Mouse (Mus musculus) small intestine, adult 2 months (tissue): ENCODE data around the gene Evl.
"Not testable (repeated sequence)": the region's sequence is repeated elsewhere in the genome, so short reads cannot be mapped to it uniquely, and the experiment has no call there.

Experiments used
- CTCF ChIP-seq: fragments of 200-500 bp; IDR thresholded peaks from 2 replicates; pipeline ENCODE4 v1.5.1; 2012; ENCODE audit warnings: low read depth, mild to moderate bottlenecking, control low read depth, inconsistent platforms, low read length, moderate library complexity, mixed read lengths; ENCODE audit not compliant: insufficient replicate concordance, insufficient read length; ENCODE audit errors: extremely low read depth
- POLR2A ChIP-seq: fragments of 200-500 bp; IDR thresholded peaks from 2 replicates; pipeline ENCODE4 v1.6.1; 2012; ENCODE audit warnings: low read depth, mild to moderate bottlenecking, control low read depth, inconsistent platforms, low read length, moderate library complexity

DNA sequence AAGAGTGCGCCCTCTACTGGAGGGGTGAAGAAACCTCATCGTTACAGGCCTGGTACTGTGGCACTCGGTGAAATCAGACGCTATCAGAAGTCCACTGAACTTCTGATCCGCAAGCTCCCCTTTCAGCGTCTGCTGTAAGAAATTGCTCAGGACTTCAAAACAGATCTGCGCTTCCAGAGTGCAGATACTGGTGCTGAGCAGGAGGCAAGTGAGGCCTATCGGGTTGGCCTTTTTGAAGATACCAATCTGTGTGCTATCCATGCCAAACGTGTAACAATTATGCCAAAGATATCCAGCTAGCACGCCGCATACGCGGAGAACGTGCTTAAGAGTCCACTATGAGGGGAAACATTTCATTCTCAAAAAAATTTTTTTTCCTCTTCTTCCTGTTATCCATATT, 159.5 kb downstream of the Evl start:
- TF ChIP-seq CTCF, POLR2A: not testable (repeated sequence)
